Comparison of ENCODE assay signal across 26 mouse cellular contexts in the genomic region with DNA sequence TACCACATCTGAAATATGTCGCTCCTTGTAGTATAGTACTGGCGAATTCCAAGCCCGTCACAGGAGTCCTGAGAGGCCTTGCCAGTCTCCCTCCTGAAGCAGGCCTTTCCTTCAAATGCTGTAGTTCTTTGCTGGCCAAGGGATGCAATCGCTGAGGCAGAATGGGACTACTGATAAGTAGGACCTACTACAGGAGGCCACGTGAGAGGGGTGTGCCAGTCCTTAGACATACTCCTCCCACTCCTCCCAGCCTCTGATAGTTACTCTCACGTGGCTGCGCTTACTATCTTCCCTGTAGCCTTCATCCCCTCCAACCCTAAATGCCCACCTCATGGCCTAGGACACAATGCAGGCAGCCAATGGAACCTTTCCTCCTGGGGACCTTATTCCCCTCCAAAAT. TPM values are rescaled to one million over a fixed set of nuclear protein-coding genes. Genes with fewer than 3 reads are reported as not detected.
A peak's percentile ranks its signal among the peaks of the same experiment; 100 is the strongest.
DNase-seq lines count a peak whose midpoint lies in the region; ATAC-seq and TF ChIP-seq lines count a peak whose summit lies in the region.
"Had no signal": no experiment of that assay in that cellular context is flagged by ENCODE, and none has a peak within 500 bp of the region (broad histone marks: within the 10 kb centered on the region; RNA-seq: fewer than 3 reads in every experiment).

No protein-coding gene starts in this region.

- H3K9ac ChIP-seq in MEL (ENCODE audit: control insufficient read depth, low read depth, low read length, poor library complexity, severe bottlenecking) = no peak overlapping the region
- no peak overlapping the region for H3K9ac ChIP-seq in liver, embryonic 15.5 days
- H3K9ac ChIP-seq in forebrain, embryonic 14.5 days (ENCODE audit: low read length) = no peak overlapping the region
- no peak overlapping the region for H3K9ac ChIP-seq in lung, postnatal 0 days (replicated peaks; ENCODE audit: low read depth)
- H3K9ac ChIP-seq: midbrain, embryonic 12.5 days; neural tube, embryonic 12.5 days had no signal

- peaks cover 2 to 5% of the 10 kb centered on the region in 2 experiments; a peak in 2 of 4 replicates for H3K4me1 ChIP-seq in MEL (ENCODE audit: control insufficient read depth in 1 of 2, insufficient read depth in 2 of 2, low read length in 2 of 2)
- H3K4me1 ChIP-seq in liver, embryonic 15.5 days (replicated peaks) = peaks cover 10% of the 10 kb centered on the region
- H3K4me1 ChIP-seq in testis, adult 2 months (ENCODE audit: control insufficient read depth, insufficient read depth, low read length) = no peaks in the 10 kb centered on the region
- H3K4me1 ChIP-seq in forebrain, embryonic 14.5 days (ENCODE audit: control insufficient read depth, insufficient read depth, low read length) = no peaks in the 10 kb centered on the region
- no peaks in the 10 kb centered on the region for H3K4me1 ChIP-seq in lung, postnatal 0 days (ENCODE audit: insufficient read depth, low read depth, low read length)
- H3K4me1 ChIP-seq: midbrain, embryonic 12.5 days; neural tube, embryonic 12.5 days had no signal

- H3K79me2 ChIP-seq in MEL (ENCODE audit: control insufficient read depth, insufficient read depth, low read length, poor library complexity) = no peaks in the 10 kb centered on the region; the same call in 1 of the 2 replicates

- no peak overlapping the region for H3K4me2 ChIP-seq in liver, embryonic 15.5 days
- no peak overlapping the region for H3K4me2 ChIP-seq in forebrain, embryonic 14.5 days (ENCODE audit: low read length)
- no peak overlapping the region for H3K4me2 ChIP-seq in lung, postnatal 0 days (replicated peaks; ENCODE audit: low read depth, low read length)
- H3K4me2 ChIP-seq: midbrain, embryonic 12.5 days; neural tube, embryonic 12.5 days had no signal

- H3K36me3 ChIP-seq in MEL (ENCODE audit: control insufficient read depth in 1 of 2, insufficient read depth in 2 of 2, low read length in 2 of 2) = peaks cover 0 to 15% of the 10 kb centered on the region in 2 experiments
- no peaks in the 10 kb centered on the region for H3K36me3 ChIP-seq in liver, embryonic 15.5 days (replicated peaks)
- no peaks in the 10 kb centered on the region for H3K36me3 ChIP-seq in testis, adult 2 months (ENCODE audit: control insufficient read depth, insufficient read depth, low read length)
- H3K36me3 ChIP-seq in forebrain, embryonic 14.5 days (ENCODE audit: control insufficient read depth, insufficient read depth, low read length) = no peaks in the 10 kb centered on the region
- H3K36me3 ChIP-seq in lung, postnatal 0 days (ENCODE audit: insufficient read depth, low read length) = no peaks in the 10 kb centered on the region
- H3K36me3 ChIP-seq: forebrain, embryonic 10.5 days; midbrain, embryonic 12.5 days; neural tube, embryonic 12.5 days had no signal

- peak; percentile 74 for ATAC-seq in liver, embryonic 15.5 days (ENCODE audit: insufficient read depth)
- ATAC-seq in forebrain, embryonic 14.5 days = no peak
- ATAC-seq in lung, postnatal 0 days = no peak
- ATAC-seq: forebrain, embryonic 16.5 days; hindbrain, embryonic 16.5 days had no signal

- WGBS in liver, embryonic 15.5 days (ENCODE audit: insufficient replicate concordance) = 43% methylated on average over 7 of the region's 7 CpGs
- 84% methylated on average over 7 of the region's 7 CpGs for WGBS in forebrain, embryonic 14.5 days
- WGBS in lung, postnatal 0 days = 87% methylated on average over 7 of the region's 7 CpGs

- H3K4me3 ChIP-seq in MEL (ENCODE audit: control insufficient read depth in 1 of 2, insufficient read depth in 1 of 2, low read depth in 2 of 2, low read length in 2 of 2) = no peak overlapping the region
- H3K4me3 ChIP-seq in liver, embryonic 15.5 days (replicated peaks) = no peak overlapping the region
- no peak overlapping the region for H3K4me3 ChIP-seq in testis, adult 2 months (ENCODE audit: control insufficient read depth, low read depth, low read length)
- H3K4me3 ChIP-seq in forebrain, embryonic 14.5 days (ENCODE audit: low read depth, low read length) = no peak overlapping the region
- H3K4me3 ChIP-seq in lung, postnatal 0 days (ENCODE audit: low read depth, low read length) = no peak overlapping the region
- H3K4me3 ChIP-seq: forebrain, embryonic 10.5 days; gastrocnemius, adult 2 months; midbrain, embryonic 12.5 days; myocyte; neural tube, embryonic 12.5 days had no signal

- TF ChIP-seq EP300 in MEL (IDR thresholded peaks at IDR 0.05; ENCODE audit: low read depth in 1 of 2, low read length in 2 of 2) = no peak
- no peak for TF ChIP-seq EP300 in lung, postnatal 0 days (IDR thresholded peaks at IDR 0.05)

- peak; percentile 58 for DNase-seq in MEL (ENCODE audit: low read depth, low spot score)
- peak; percentile 55 for DNase-seq in liver
- DNase-seq in forebrain, embryonic 14.5 days (ENCODE audit: low spot score) = no peak
- DNase-seq in adrenal gland, postnatal 4 days (ENCODE audit: low spot score in 2 of 2) = no peak
- no peak for DNase-seq in urinary bladder, postnatal 25 days (ENCODE audit: low spot score)
- no peak for DNase-seq in lung, postnatal 0 days (ENCODE audit: low spot score)
- DNase-seq: adrenal gland, adult 2 months; adrenal gland, postnatal 36 days; cerebellum, adult 8-10 months; cerebellum, postnatal 25 days; gastrocnemius, adult 2 months; heart, postnatal 14 days; kidney, adult 18-20 months; layer of hippocampus, adult 9-11 months; lung, postnatal 10 days; right cerebral cortex, adult 18-20 months; spleen, adult 18-20 months had no signal

- TF ChIP-seq CTCF in MEL (IDR thresholded peaks at IDR 0.05 in 2 of 3, conservative IDR thresholded peaks at IDR 0.05 in 1 of 3; ENCODE audit: control insufficient read depth in 1 of 3, insufficient read depth in 1 of 3, low read depth in 2 of 3, low read length in 3 of 3, poor library complexity in 1 of 3, severe bottlenecking in 1 of 3) = no peak
- TF ChIP-seq CTCF in testis, adult 2 months (IDR thresholded peaks at IDR 0.05; ENCODE audit: control insufficient read depth, insufficient read depth, insufficient replicate concordance, low read depth, low read length) = no peak
- no peak for TF ChIP-seq CTCF in lung, postnatal 0 days (IDR thresholded peaks at IDR 0.05)

- TF ChIP-seq RAD21 in MEL (IDR thresholded peaks at IDR 0.05; ENCODE audit: low read depth, low read length) = no peak

- no peaks in the 10 kb centered on the region for H3K9me3 ChIP-seq in MEL (replicated peaks; ENCODE audit: insufficient read depth, low read length)
- H3K9me3 ChIP-seq in liver, embryonic 15.5 days (replicated peaks) = no peaks in the 10 kb centered on the region
- H3K9me3 ChIP-seq in forebrain, embryonic 14.5 days (replicated peaks; ENCODE audit: control insufficient read depth, low read length) = no peaks in the 10 kb centered on the region
- H3K9me3 ChIP-seq in lung, postnatal 0 days (ENCODE audit: low read length) = no peaks in the 10 kb centered on the region
- H3K9me3 ChIP-seq: forebrain, embryonic 10.5 days; midbrain, embryonic 12.5 days; neural tube, embryonic 12.5 days had no signal

- no peak for TF ChIP-seq POLR2A in MEL (IDR thresholded peaks at IDR 0.05; ENCODE audit: control insufficient read depth in 1 of 2, insufficient read depth in 1 of 2, low read depth in 1 of 2, low read length in 2 of 2, poor library complexity in 1 of 2)
- TF ChIP-seq POLR2A in testis, adult 2 months (IDR thresholded peaks at IDR 0.05; ENCODE audit: control insufficient read depth, low read depth, low read length) = no peak

- no peak overlapping the region for H3K27ac ChIP-seq in MEL (ENCODE audit: control insufficient read depth, low read depth, low read length)
- H3K27ac ChIP-seq in liver, embryonic 15.5 days (replicated peaks) = no peak overlapping the region
- H3K27ac ChIP-seq in testis, adult 2 months (ENCODE audit: control insufficient read depth, insufficient read depth, low read depth, low read length) = 0 out of 2 replicates have a peak overlapping the region, but pooled peaks have one; percentile 21
- no peak overlapping the region for H3K27ac ChIP-seq in forebrain, embryonic 14.5 days (ENCODE audit: low read depth, low read length)
- H3K27ac ChIP-seq in lung, postnatal 0 days (ENCODE audit: low read length) = no peak overlapping the region
- H3K27ac ChIP-seq: forebrain, embryonic 10.5 days; gastrocnemius, adult 2 months; kidney, postnatal 0 days; midbrain, embryonic 12.5 days; neural tube, embryonic 12.5 days had no signal

- no peaks in the 10 kb centered on the region for H3K27me3 ChIP-seq in MEL (ENCODE audit: control insufficient read depth in 1 of 2, insufficient read depth in 2 of 2, low read length in 2 of 2)
- H3K27me3 ChIP-seq in liver, embryonic 15.5 days = no peaks in the 10 kb centered on the region
- no peaks in the 10 kb centered on the region for H3K27me3 ChIP-seq in testis, adult 2 months (ENCODE audit: control insufficient read depth, insufficient read depth, low read length)
- no peaks in the 10 kb centered on the region for H3K27me3 ChIP-seq in forebrain, embryonic 14.5 days (replicated peaks; ENCODE audit: control insufficient read depth, insufficient read depth, low read length)
- H3K27me3 ChIP-seq in lung, postnatal 0 days (replicated peaks; ENCODE audit: insufficient read depth, low read length) = no peaks in the 10 kb centered on the region
- H3K27me3 ChIP-seq: midbrain, embryonic 12.5 days; neural tube, embryonic 12.5 days had no signal

TF ChIP-seq in MEL, 35 proteins besides CTCF, POLR2A, EP300 and RAD21:
- peak; percentile 74; the same call in 1 of the 2 replicates for TF ChIP-seq USF1 (IDR thresholded peaks at IDR 0.05; ENCODE audit: low read depth, low read length)
- peak; percentile 55; the same call in 1 of the 2 replicates for TF ChIP-seq BHLHE40 (IDR thresholded peaks at IDR 0.05; ENCODE audit: borderline replicate concordance, low read depth, low read length)
- TF ChIP-seq NELFE (IDR thresholded peaks at IDR 0.05; ENCODE audit: low read depth, low read length) = no peak
- TF ChIP-seq MAX (IDR thresholded peaks at IDR 0.05; ENCODE audit: low read length) = 0 out of 2 replicates have a peak, but pooled peaks have one; percentile 17
- TF ChIP-seq GATA1 (IDR thresholded peaks at IDR 0.05; ENCODE audit: low read depth, low read length) = peak; percentile 21; the same call in 1 of the 2 replicates
- peak; percentile 27; the same call in 1 of the 2 replicates for TF ChIP-seq MXI1 (IDR thresholded peaks at IDR 0.05; ENCODE audit: low read depth, low read length)
TF ChIP-seq in MEL: peak in this region for 5.

RNA-seq across cellular contexts. Expression of a gene that starts 23.6 kb away (rescaled TPM):
- total RNA-seq in MEL (2012; rRNA removed) = 36.4 and 37.1 TPM in 2 replicates
- 10 to 100 TPM in 1 of 2 experiments, not detected in 1; 66.5 TPM for polyA plus RNA-seq in MEL (2012; ENCODE audit: insufficient read depth in 1 of 2, insufficient read length in 2 of 2, low read depth in 1 of 2, low replicate concordance in 2 of 2, missing spikeins in 1 of 2)
- polyA plus RNA-seq in liver, embryonic 15.5 days (2015; fragmentation: Nextera tagmentation; extraction: Ambion mirVana) = 12.3 and 13.4 TPM in 2 replicates
- polyA plus RNA-seq in testis, adult 2 months (2012; rRNA removed) = 6.8 and 10.7 TPM in 2 replicates
- 59.9 and 61.0 TPM in 2 replicates for polyA plus RNA-seq in forebrain, embryonic 14.5 days (2014; fragmentation: Nextera tagmentation; extraction: Ambion mirVana)
- total RNA-seq in adrenal gland, postnatal 4 days (2021) = 10 to 100 TPM; 22.3 to 23.6 TPM
- polyA plus RNA-seq in lung, postnatal 0 days (2015; fragmentation: Nextera tagmentation; extraction: Ambion mirVana) = 20.5 and 21.3 TPM in 2 replicates

Comparison
In these comparisons a context has a peak if more than half of its experiments do, and no peak if none do; other contexts are left out.
1. DNase-seq: peak in MEL (single experiment) and liver (single experiment); none in forebrain, embryonic 14.5 days (single experiment), adrenal gland, postnatal 4 days (0 of 2), urinary bladder, postnatal 25 days (single experiment) and lung, postnatal 0 days (single experiment).